Mouse (Mus musculus): Measurements from ENCODE around the gene Trpc6. TPM values are rescaled to one million over a fixed set of nuclear protein-coding genes. Genes with fewer than 3 reads are reported as not detected.
A peak's percentile ranks its signal among the peaks of the same experiment; 100 is the strongest.

Trpc6 gene
- polyA plus RNA-seq, 1 experiment from 2014 or later = 1.9 TPM

GRCm38 (mm10) chr9:8643453-8643852 lies 99.5 kb downstream of the Trpc6 start:
- H3K27me3 ChIP-seq (ENCODE audit: control insufficient read depth, insufficient read depth, low read length) = no peaks in the 10 kb centered on the region
- no peak overlapping the region for H3K4me3 ChIP-seq (ENCODE audit: low read depth, low read length)
- H3K4me2 ChIP-seq (ENCODE audit: low read depth) = no peak overlapping the region
- 87% methylated on average over 5 of the region's 5 CpGs for WGBS
- H3K36me3 ChIP-seq (ENCODE audit: control insufficient read depth, insufficient read depth, low read length) = no peaks in the 10 kb centered on the region
- no peak overlapping the region for H3K9ac ChIP-seq (ENCODE audit: low read length)
- no peaks in the 10 kb centered on the region for H3K9me3 ChIP-seq (ENCODE audit: control insufficient read depth, low read length)
- H3K4me1 ChIP-seq (ENCODE audit: control insufficient read depth, insufficient read depth, low read length) = no peaks in the 10 kb centered on the region
- DNase-seq (ENCODE audit: low spot score) (no peak), ATAC-seq (ENCODE audit: insufficient read depth, low FRiP score, low TSS enrichment) (no peak)
- H3K27ac ChIP-seq (ENCODE audit: low read depth, low read length) = no peak overlapping the region

GRCm38 (mm10) chr9:8655347-8655746 lies 111.4 kb downstream of the Trpc6 start:
- Histone ChIP-seq H3K4me1 (ENCODE audit: control insufficient read depth, insufficient read depth, low read length) (no peaks in the 10 kb centered on the region), H3K4me2 (ENCODE audit: low read depth) (no peak overlapping the region), H3K4me3 (ENCODE audit: low read depth, low read length) (no peak overlapping the region), H3K27me3 (ENCODE audit: control insufficient read depth, insufficient read depth, low read length) (no peaks in the 10 kb centered on the region), H3K36me3 (ENCODE audit: control insufficient read depth, insufficient read depth, low read length) (no peaks in the 10 kb centered on the region), H3K27ac (ENCODE audit: low read depth, low read length) (no peak overlapping the region), H3K9me3 (ENCODE audit: control insufficient read depth, low read length) (no peaks in the 10 kb centered on the region), H3K9ac (ENCODE audit: low read length) (no peak overlapping the region)
- DNase-seq (ENCODE audit: low spot score) = no peak
- no peak for ATAC-seq (ENCODE audit: insufficient read depth, low FRiP score, low TSS enrichment)

GRCm38 (mm10) chr9:8672944-8673343 lies 129.0 kb downstream of the Trpc6 start:
- H3K36me3 ChIP-seq (ENCODE audit: control insufficient read depth, insufficient read depth, low read length) = no peaks in the 10 kb centered on the region
- WGBS = 64% methylated on average over 1 of the region's 1 CpGs
- DNase-seq (ENCODE audit: low spot score) = no peak
- no peak overlapping the region for H3K27ac ChIP-seq (ENCODE audit: low read depth, low read length)
- H3K27me3 ChIP-seq (ENCODE audit: control insufficient read depth, insufficient read depth, low read length) = no peaks in the 10 kb centered on the region
- no peak for ATAC-seq (ENCODE audit: insufficient read depth, low FRiP score, low TSS enrichment)
- H3K4me3 ChIP-seq (ENCODE audit: low read depth, low read length) = no peak overlapping the region
- H3K4me2 ChIP-seq (ENCODE audit: low read depth) = no peak overlapping the region
- H3K4me1 ChIP-seq (ENCODE audit: control insufficient read depth, insufficient read depth, low read length) = no peaks in the 10 kb centered on the region
- no peak overlapping the region for H3K9ac ChIP-seq (ENCODE audit: low read length)
- no peaks in the 10 kb centered on the region for H3K9me3 ChIP-seq (ENCODE audit: control insufficient read depth, low read length)

- Histone ChIP-seq H3K4me3 (ENCODE audit: low read depth, low read length) (no peak overlapping the region), H3K27me3 (ENCODE audit: control insufficient read depth, insufficient read depth, low read length) (no peaks in the 10 kb centered on the region), H3K36me3 (ENCODE audit: control insufficient read depth, insufficient read depth, low read length) (no peaks in the 10 kb centered on the region), H3K9me3 (ENCODE audit: control insufficient read depth, low read length) (no peaks in the 10 kb centered on the region), H3K27ac (ENCODE audit: low read depth, low read length) (no peak overlapping the region), H3K4me1 (ENCODE audit: control insufficient read depth, insufficient read depth, low read length) (no peaks in the 10 kb centered on the region), H3K9ac (ENCODE audit: low read length) (no peak overlapping the region), H3K4me2 (ENCODE audit: low read depth) (no peak overlapping the region)
- 74% methylated on average over 1 of the region's 1 CpGs for WGBS
- ATAC-seq (ENCODE audit: insufficient read depth, low FRiP score, low TSS enrichment) (no peak), DNase-seq (ENCODE audit: low spot score) (no peak)
Measured at GRCm38 (mm10) chr9:8676607-8677006, 132.7 kb downstream of the Trpc6 start.

GRCm38 (mm10) chr9:8693177-8693576 lies 149.2 kb downstream of the Trpc6 start:
- H3K9me3 ChIP-seq (ENCODE audit: control insufficient read depth, low read length) = no peaks in the 10 kb centered on the region
- no peak overlapping the region for H3K4me2 ChIP-seq (ENCODE audit: low read depth)
- DNase-seq (ENCODE audit: low spot score) = no peak
- 88% methylated on average over 2 of the region's 2 CpGs for WGBS
- H3K27me3 ChIP-seq (ENCODE audit: control insufficient read depth, insufficient read depth, low read length) = no peaks in the 10 kb centered on the region
- H3K9ac ChIP-seq (ENCODE audit: low read length) = no peak overlapping the region
- no peak for ATAC-seq (ENCODE audit: insufficient read depth, low FRiP score, low TSS enrichment)
- H3K4me1 ChIP-seq (ENCODE audit: control insufficient read depth, insufficient read depth, low read length) = no peaks in the 10 kb centered on the region
- no peak overlapping the region for H3K4me3 ChIP-seq (ENCODE audit: low read depth, low read length)
- no peaks in the 10 kb centered on the region for H3K36me3 ChIP-seq (ENCODE audit: control insufficient read depth, insufficient read depth, low read length)
- H3K27ac ChIP-seq (ENCODE audit: low read depth, low read length) = no peak overlapping the region

GRCm38 (mm10) chr9:8700669-8701068 lies 156.7 kb downstream of the Trpc6 start:
- DNase-seq (ENCODE audit: low spot score) (peak; percentile 78), ATAC-seq (ENCODE audit: insufficient read depth, low FRiP score, low TSS enrichment) (peak; percentile 80)
- Histone ChIP-seq H3K9ac (ENCODE audit: low read length) (no peak overlapping the region), H3K4me3 (ENCODE audit: low read depth, low read length) (no peak overlapping the region), H3K27me3 (ENCODE audit: control insufficient read depth, insufficient read depth, low read length) (no peaks in the 10 kb centered on the region), H3K4me2 (ENCODE audit: low read depth) (no peak overlapping the region), H3K9me3 (ENCODE audit: control insufficient read depth, low read length) (no peaks in the 10 kb centered on the region), H3K4me1 (ENCODE audit: control insufficient read depth, insufficient read depth, low read length) (no peaks in the 10 kb centered on the region), H3K36me3 (ENCODE audit: control insufficient read depth, insufficient read depth, low read length) (no peaks in the 10 kb centered on the region), H3K27ac (ENCODE audit: low read depth, low read length) (no peak overlapping the region)
- WGBS = 28% methylated on average over 5 of the region's 5 CpGs

GRCm38 (mm10) chr9:8703516-8703915 lies 159.6 kb downstream of the Trpc6 start:
- H3K9me3 ChIP-seq (ENCODE audit: control insufficient read depth, low read length) = no peaks in the 10 kb centered on the region
- WGBS = 83% methylated on average over 1 of the region's 1 CpGs
- no peaks in the 10 kb centered on the region for H3K4me1 ChIP-seq (ENCODE audit: control insufficient read depth, insufficient read depth, low read length)
- H3K9ac ChIP-seq (ENCODE audit: low read length) = no peak overlapping the region
- no peaks in the 10 kb centered on the region for H3K36me3 ChIP-seq (ENCODE audit: control insufficient read depth, insufficient read depth, low read length)
- no peak for DNase-seq (ENCODE audit: low spot score)
- no peak overlapping the region for H3K4me2 ChIP-seq (ENCODE audit: low read depth)
- no peak for ATAC-seq (ENCODE audit: insufficient read depth, low FRiP score, low TSS enrichment)
- H3K27ac ChIP-seq (ENCODE audit: low read depth, low read length) = no peak overlapping the region
- no peak overlapping the region for H3K4me3 ChIP-seq (ENCODE audit: low read depth, low read length)
- H3K27me3 ChIP-seq (ENCODE audit: control insufficient read depth, insufficient read depth, low read length) = no peaks in the 10 kb centered on the region

- ATAC-seq (ENCODE audit: insufficient read depth, low FRiP score, low TSS enrichment) (no peak), DNase-seq (ENCODE audit: low spot score) (no peak)
- H3K4me1 ChIP-seq (ENCODE audit: control insufficient read depth, insufficient read depth, low read length) = no peaks in the 10 kb centered on the region
- no peaks in the 10 kb centered on the region for H3K9me3 ChIP-seq (ENCODE audit: control insufficient read depth, low read length)
- no peaks in the 10 kb centered on the region for H3K27me3 ChIP-seq (ENCODE audit: control insufficient read depth, insufficient read depth, low read length)
- H3K36me3 ChIP-seq (ENCODE audit: control insufficient read depth, insufficient read depth, low read length) = no peaks in the 10 kb centered on the region
- no peak overlapping the region for H3K9ac ChIP-seq (ENCODE audit: low read length)
- 68% methylated on average over 5 of the region's 5 CpGs for WGBS
- H3K4me2 ChIP-seq (ENCODE audit: low read depth) = no peak overlapping the region
- no peak overlapping the region for H3K27ac ChIP-seq (ENCODE audit: low read depth, low read length)
- H3K4me3 ChIP-seq (ENCODE audit: low read depth, low read length) = no peak overlapping the region
Measured at GRCm38 (mm10) chr9:8703956-8704355, 160.0 kb downstream of the Trpc6 start.

- no peak for ATAC-seq (ENCODE audit: insufficient read depth, low FRiP score, low TSS enrichment)
- no peaks in the 10 kb centered on the region for H3K27me3 ChIP-seq (ENCODE audit: control insufficient read depth, insufficient read depth, low read length)
- H3K9me3 ChIP-seq (ENCODE audit: control insufficient read depth, low read length) = no peaks in the 10 kb centered on the region
- H3K4me1 ChIP-seq (ENCODE audit: control insufficient read depth, insufficient read depth, low read length) = no peaks in the 10 kb centered on the region
- H3K4me2 ChIP-seq (ENCODE audit: low read depth) = no peak overlapping the region
- no peak overlapping the region for H3K9ac ChIP-seq (ENCODE audit: low read length)
- WGBS = 77% methylated on average over 3 of the region's 3 CpGs
- H3K27ac ChIP-seq (ENCODE audit: low read depth, low read length) = no peak overlapping the region
- no peaks in the 10 kb centered on the region for H3K36me3 ChIP-seq (ENCODE audit: control insufficient read depth, insufficient read depth, low read length)
- no peak for DNase-seq (ENCODE audit: low spot score)
- H3K4me3 ChIP-seq (ENCODE audit: low read depth, low read length) = no peak overlapping the region
Measured at GRCm38 (mm10) chr9:8710052-8710739, 166.3 kb downstream of the Trpc6 start.

Data from neural tube, embryonic 11.5 days (tissue).